Mouse (Mus musculus) midbrain, postnatal 0 days (tissue): Measurements from ENCODE around the gene Ttbk1. TPM values are rescaled to one million over a fixed set of nuclear protein-coding genes. Genes with fewer than 3 reads are reported as not detected.

ENCODE experiments used
- ATAC-seq: fragments of 200-750 bp; cut with Nextera tagmentation; 2 replicates; pipeline ENCODE4 v1.8.0; 2017; ENCODE audit warnings: moderate number of reproducible peaks, mild to moderate bottlenecking, moderate TSS enrichment, moderate library complexity; ENCODE audit not compliant: low FRiP score
- DNase-seq: peaks from one replicate; pipeline ENCODE4 v3.0.0-alpha.2; 2015; ENCODE audit warnings: low spot score
- H3K27ac ChIP-seq: fragments of 300-500 bp; sonication (generic); 2 replicates; pipeline ENCODE4 v1.5.1; 2014; ENCODE audit warnings: low read depth, mild to moderate bottlenecking, low read length, mixed read lengths
- H3K27me3 ChIP-seq: fragments of 300-500 bp; sonication (generic); 2 replicates; pipeline ENCODE4 v1.6.1; 2014; ENCODE audit warnings: low read length, control low read depth, mixed read lengths; ENCODE audit not compliant: insufficient read depth
- H3K36me3 ChIP-seq: fragments of 300-500 bp; sonication (generic); 2 replicates; pipeline ENCODE4 v1.6.1; 2014; ENCODE audit warnings: low read length, control low read depth, mixed read lengths; ENCODE audit not compliant: insufficient read depth
- H3K4me1 ChIP-seq: fragments of 300-500 bp; sonication (generic); 2 replicates; pipeline ENCODE4 v1.6.1; 2014; ENCODE audit warnings: mild to moderate bottlenecking, control low read depth, antibody characterized with exemption, low read length, mixed read lengths; ENCODE audit not compliant: insufficient read depth
- H3K4me2 ChIP-seq: fragments of 300-500 bp; sonication (generic); 2 replicates; pipeline ENCODE4 v1.6.1; 2014; ENCODE audit warnings: low read depth, mild to moderate bottlenecking, low read length, mixed read lengths; ENCODE audit not compliant: poor library complexity, severe bottlenecking
- H3K4me3 ChIP-seq: fragments of 300-500 bp; sonication (generic); 2 replicates; pipeline ENCODE4 v1.5.1; 2014; ENCODE audit warnings: low read depth, mild to moderate bottlenecking, low read length, moderate library complexity
- H3K9ac ChIP-seq: fragments of 300-500 bp; sonication (generic); replicated peaks from 2 replicates; pipeline ENCODE4 v1.6.1; 2014; ENCODE audit warnings: mild to moderate bottlenecking, low read length, moderate library complexity, mixed read lengths; ENCODE audit not compliant: poor library complexity, severe bottlenecking
- H3K9me3 ChIP-seq: fragments of 300-500 bp; sonication (generic); 2 replicates; pipeline ENCODE4 v1.6.1; 2016; ENCODE audit warnings: low read length, control low read depth
- CTCF ChIP-seq: IDR thresholded peaks from 2 replicates; pipeline ENCODE4 v1.5.1; 2016; ENCODE audit warnings: antibody characterized with exemption, mild to moderate bottlenecking
- WGBS: fragments of 180-500 bp; shearing (Covaris S2); extraction: QIAGEN DNeasy Blood & Tissue Kit; methylation state at CpG from one replicate; pipeline ENCODE4 v1.1.7; 2014; 5-methylcytosine and 5-hydroxymethylcytosine counted together
- polyA plus RNA-seq: library from polyadenylated mRNA; unstranded; fragments of >200 nt; fragmentation: Nextera tagmentation; extraction: Ambion mirVana; gene quantifications from 2 replicates; pipeline ENCODE4 v1.2.1, GENCODE M21; 2015
- total RNA-seq: library from RNA; depleted of rRNA; stranded (reverse); fragments of >200 nt; gene quantifications from 2 replicates; pipeline ENCODE4 v1.2.3, GENCODE M21; 2014

The Ttbk1 gene
- total and polyA plus RNA-seq, 2 experiments from 2014 or later: 6.1 to 50.1 TPM

GRCm38 (mm10) chr17:46461347-46461746 lies 26.1 kb downstream of the Ttbk1 start:
- H3K36me3 ChIP-seq: peaks cover 23% of the 10 kb centered on the region
- H3K27me3 ChIP-seq: no peaks in the 10 kb centered on the region
- DNase-seq: no peak
- TF ChIP-seq CTCF: peak; percentile 40
- no peak overlapping the region for H3K27ac ChIP-seq
- H3K4me2 ChIP-seq: peak overlapping the region; percentile 20
- H3K9ac ChIP-seq: no peak overlapping the region
- no peaks in the 10 kb centered on the region for H3K4me1 ChIP-seq
- no peaks in the 10 kb centered on the region for H3K9me3 ChIP-seq
- WGBS: 30% methylated on average over 8 of the region's 8 CpGs
- no peak for ATAC-seq
- no peak overlapping the region for H3K4me3 ChIP-seq

DNA sequence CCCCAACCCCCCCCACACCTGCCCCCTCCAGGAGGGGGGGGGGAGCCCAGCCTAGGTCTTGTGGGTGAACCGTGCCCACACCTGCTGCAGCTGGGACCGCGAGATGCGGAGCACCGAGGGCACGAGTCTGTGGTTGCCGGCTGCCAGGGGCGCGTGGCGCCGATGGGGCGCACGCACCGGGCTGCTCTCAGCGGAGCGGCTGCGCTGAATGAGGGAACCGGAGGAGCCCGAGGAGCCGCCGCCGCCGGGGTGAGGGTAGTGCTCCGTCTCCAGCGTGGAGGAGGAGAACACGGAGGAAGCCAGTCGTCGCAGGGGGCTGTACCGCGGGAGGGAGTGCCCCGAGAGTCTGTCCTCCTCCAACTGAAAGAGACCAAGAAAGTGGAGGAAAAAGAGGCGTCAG lies 26.8 kb downstream of the Ttbk1 start:
- no peak for TF ChIP-seq CTCF
- Histone ChIP-seq H3K9me3 (no peaks in the 10 kb centered on the region), H3K36me3 (peaks cover 19% of the 10 kb centered on the region), H3K4me3 (no peak overlapping the region; the same call in 1 of the 2 replicates), H3K4me1 (no peaks in the 10 kb centered on the region), H3K27me3 (no peaks in the 10 kb centered on the region), H3K27ac (no peak overlapping the region), H3K9ac (no peak overlapping the region), H3K4me2 (0 out of 2 replicates have a peak overlapping the region, but pooled peaks have one; percentile 6)
- DNase-seq: no peak
- no peak for ATAC-seq
- 14% methylated on average over 28 of the region's 32 CpGs for WGBS

DNA sequence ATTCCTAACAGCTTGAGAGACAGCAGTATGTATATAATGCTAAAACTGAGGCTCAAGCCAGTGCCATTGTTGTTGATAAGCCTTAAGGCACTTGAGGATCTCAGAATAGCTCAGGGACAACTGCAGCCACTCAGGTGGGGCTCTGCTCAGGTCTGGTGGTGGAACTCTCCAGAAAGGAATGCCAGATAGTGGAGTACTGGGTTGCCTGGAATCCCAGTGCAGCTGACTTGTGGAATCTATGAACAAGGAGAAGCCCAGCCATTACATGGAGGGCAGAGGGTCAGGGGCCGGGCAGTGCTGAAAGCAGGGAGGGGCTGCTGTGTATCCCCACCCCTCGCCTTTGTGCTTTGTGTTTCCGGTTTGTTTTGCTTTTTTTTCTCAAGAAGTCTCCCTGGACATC lies 29.0 kb downstream of the Ttbk1 start:
- ATAC-seq (no peak), DNase-seq (no peak)
- Histone ChIP-seq H3K9me3 (no peaks in the 10 kb centered on the region), H3K27me3 (no peaks in the 10 kb centered on the region), H3K9ac (no peak overlapping the region), H3K4me1 (peaks cover 13% of the 10 kb centered on the region; the same call in 1 of the 2 replicates), H3K4me2 (no peak overlapping the region), H3K36me3 (peaks cover 10% of the 10 kb centered on the region), H3K27ac (no peak overlapping the region), H3K4me3 (no peak overlapping the region)
- WGBS: 57% methylated on average over 3 of the region's 3 CpGs
- no peak for TF ChIP-seq CTCF

GRCm38 (mm10) chr17:46457791-46458190 lies 29.7 kb downstream of the Ttbk1 start:
- no peak overlapping the region for H3K9ac ChIP-seq
- WGBS: 19% methylated on average over 10 of the region's 10 CpGs
- no peaks in the 10 kb centered on the region for H3K9me3 ChIP-seq
- no peak for ATAC-seq
- TF ChIP-seq CTCF: peak; percentile 58
- H3K4me2 ChIP-seq: no peak overlapping the region
- peaks cover 13% of the 10 kb centered on the region; the same call in 1 of the 2 replicates for H3K4me1 ChIP-seq
- H3K27me3 ChIP-seq: no peaks in the 10 kb centered on the region
- no peak for DNase-seq
- H3K4me3 ChIP-seq: no peak overlapping the region
- no peak overlapping the region for H3K27ac ChIP-seq
- peaks cover 8% of the 10 kb centered on the region for H3K36me3 ChIP-seq

DNA sequence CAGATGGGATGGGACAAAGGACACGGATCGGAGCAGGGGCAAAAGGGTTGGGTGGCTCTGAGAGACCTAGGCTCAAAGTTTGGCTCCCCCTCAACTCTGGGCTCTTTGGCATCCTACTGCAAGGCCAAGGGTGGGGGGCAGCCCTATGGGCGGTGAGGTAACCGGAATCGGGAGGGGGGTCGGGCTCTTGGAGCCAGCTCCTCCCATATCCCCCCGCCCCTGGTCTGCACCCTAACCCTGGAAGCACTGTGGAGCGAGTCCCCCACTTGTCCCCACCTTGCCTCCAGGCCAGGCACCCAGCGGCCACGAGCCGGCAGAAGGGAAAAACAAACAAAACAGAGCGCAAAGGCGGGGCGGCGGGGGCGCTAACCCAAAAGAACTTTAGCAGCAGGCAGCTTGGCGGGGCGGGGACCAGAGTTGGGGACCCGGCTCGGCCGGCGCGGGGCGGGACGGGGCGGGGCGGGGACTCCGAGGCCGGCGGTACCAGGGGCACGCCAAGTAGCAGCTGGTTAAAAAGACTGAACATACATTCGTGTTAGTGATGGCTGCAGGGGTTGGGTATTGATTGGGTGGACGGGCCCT lies 32.3 kb downstream of the Ttbk1 start:
- Histone ChIP-seq H3K9me3 (no peaks in the 10 kb centered on the region), H3K27ac (no peak overlapping the region), H3K4me3 (peak overlapping the region; percentile 25), H3K36me3 (peaks cover under 1% of the 10 kb centered on the region; the same call in 1 of the 2 replicates), H3K4me1 (peaks cover 13% of the 10 kb centered on the region; the same call in 1 of the 2 replicates), H3K27me3 (no peaks in the 10 kb centered on the region), H3K4me2 (peak overlapping the region; percentile 57), H3K9ac (peak overlapping the region; percentile 29; the same call in 1 of the 2 replicates)
- ATAC-seq (no peak), DNase-seq (no peak)
- TF ChIP-seq CTCF: no peak
- 2% methylated on average over 30 of the region's 33 CpGs for WGBS

- WGBS: 2% methylated on average over 9 of the region's 9 CpGs
- no peaks in the 10 kb centered on the region for H3K9me3 ChIP-seq
- DNase-seq (no peak), ATAC-seq (no peak)
- peak overlapping the region; percentile 25; the same call in 1 of the 2 replicates for H3K4me3 ChIP-seq
- H3K36me3 ChIP-seq: peaks cover 2% of the 10 kb centered on the region; the same call in 1 of the 2 replicates
- H3K4me1 ChIP-seq: peaks cover 13% of the 10 kb centered on the region; the same call in 1 of the 2 replicates
- no peaks in the 10 kb centered on the region for H3K27me3 ChIP-seq
- H3K9ac ChIP-seq: 0 out of 2 replicates have a peak overlapping the region, but pooled peaks have one; percentile 29
- H3K4me2 ChIP-seq: peak overlapping the region; percentile 57
- TF ChIP-seq CTCF: no peak
- H3K27ac ChIP-seq: no peak overlapping the region
Measured at GRCm38 (mm10) chr17:46454539-46454938, 32.9 kb downstream of the Ttbk1 start.
